Mouse (Mus musculus) right cerebral cortex, postnatal 36 days (tissue): ENCODE measurements around the gene Inpp5a.
A peak's percentile ranks its signal among the peaks of the same experiment; 100 is the strongest.

Experiments
- DNase-seq, 2 experiments: peaks; one replicate each; pipeline ENCODE4 v3.0.0; 2022; ENCODE audit warnings: low spot score in 2 of 2, mixed read lengths in 1 of 2

The Inpp5a gene

DNA sequence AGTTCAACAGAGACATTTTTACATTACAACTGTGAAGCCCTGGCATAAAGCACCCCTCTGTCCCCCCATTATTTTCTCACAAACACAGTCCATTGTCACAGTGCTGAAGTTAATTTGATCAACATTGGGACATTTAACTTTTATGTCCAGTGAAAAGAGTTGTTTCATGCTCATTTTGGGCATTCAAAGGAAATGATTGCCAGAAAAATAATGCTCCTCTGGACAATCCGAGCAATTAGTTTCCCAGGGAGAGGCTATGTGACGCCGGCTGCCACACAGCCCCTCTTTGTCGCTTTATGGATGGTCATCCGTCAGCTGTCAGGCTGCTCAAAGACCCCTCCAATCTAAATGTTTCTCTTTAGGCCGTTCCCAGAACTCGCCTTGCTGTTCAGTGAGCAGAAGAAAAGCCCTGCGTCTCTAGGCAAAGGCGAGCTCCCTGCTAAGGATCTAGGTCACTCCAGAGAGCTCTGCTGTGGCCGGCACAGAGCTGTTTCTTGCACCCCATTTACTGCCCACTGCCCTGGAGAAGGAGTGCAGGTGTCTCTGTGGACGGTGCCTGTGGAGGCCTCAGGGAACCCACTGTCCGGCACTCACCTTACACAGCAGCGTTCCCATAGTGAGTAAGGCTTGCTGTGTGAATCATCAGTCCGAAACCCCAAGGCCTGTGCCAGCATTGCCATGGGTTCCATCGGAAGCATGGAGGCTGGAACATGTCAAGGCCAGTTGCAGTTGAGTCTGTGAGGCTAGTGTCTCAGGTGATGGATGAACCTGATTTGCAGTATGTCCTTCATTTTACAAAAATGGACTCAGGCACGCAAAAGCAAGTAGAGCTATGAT lies 141.9 kb downstream of the Inpp5a start:
- DNase-seq, result no peak

DNA sequence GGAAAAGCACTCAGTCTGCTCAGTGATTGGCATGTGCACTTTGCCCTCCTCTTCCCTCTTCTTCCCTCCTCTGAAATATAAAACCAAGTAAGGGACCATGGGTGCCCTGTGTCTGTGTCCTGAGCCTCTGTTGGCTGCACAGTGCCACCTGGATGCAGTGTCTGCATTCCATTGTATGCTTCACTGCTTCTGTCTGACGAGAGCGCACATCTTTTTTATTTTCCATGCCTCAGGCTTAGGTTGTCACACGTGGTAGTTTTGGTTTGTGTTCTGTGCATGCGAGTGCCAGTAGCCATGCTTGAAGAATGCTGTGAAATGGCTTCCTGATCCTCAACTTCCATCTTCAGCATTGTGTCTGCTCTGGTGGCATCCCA lies 142.5 kb downstream of the Inpp5a start:
- DNase-seq, result no peak

DNA sequence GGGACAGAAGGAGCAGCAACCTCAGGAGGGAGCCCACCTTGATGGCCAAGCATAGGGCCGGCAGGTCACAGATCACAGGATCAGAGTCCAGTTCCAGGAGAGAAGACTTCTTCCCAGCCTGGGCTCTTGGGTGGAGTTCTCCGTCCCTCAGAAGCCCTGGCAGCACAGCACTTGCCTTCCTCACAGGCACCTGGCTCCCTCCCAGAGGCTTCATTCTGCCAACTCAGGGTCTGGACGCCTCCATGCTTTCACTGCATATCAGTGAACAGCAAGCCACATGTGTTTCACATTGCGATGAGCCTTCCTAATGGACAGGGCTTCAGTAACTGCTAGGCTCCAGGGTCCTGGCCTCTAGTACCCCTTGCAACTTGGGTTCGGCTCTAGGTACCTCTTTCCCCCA lies 147.4 kb downstream of the Inpp5a start:
- DNase-seq, result no peak

DNA sequence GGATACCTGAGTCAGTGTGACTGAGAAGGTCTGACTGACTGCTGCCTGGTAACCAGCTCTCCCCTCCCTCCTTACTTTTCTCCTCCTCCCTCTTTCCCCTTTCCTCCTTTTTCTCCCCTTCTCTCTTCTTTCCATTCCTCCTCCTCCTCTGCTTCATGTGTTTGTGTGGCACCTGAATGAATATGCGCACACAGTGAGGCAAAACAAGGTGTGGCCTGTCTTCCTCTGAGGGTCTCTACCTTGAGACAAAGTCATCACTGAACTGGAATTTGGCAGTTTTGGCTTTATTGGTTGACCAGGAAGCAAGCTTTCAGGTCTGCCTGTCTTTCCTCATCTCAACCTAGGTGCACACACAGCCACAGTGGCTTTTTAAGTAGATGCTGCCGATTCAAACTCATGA lies 147.9 kb downstream of the Inpp5a start:
- DNase-seq, result no peak

DNA sequence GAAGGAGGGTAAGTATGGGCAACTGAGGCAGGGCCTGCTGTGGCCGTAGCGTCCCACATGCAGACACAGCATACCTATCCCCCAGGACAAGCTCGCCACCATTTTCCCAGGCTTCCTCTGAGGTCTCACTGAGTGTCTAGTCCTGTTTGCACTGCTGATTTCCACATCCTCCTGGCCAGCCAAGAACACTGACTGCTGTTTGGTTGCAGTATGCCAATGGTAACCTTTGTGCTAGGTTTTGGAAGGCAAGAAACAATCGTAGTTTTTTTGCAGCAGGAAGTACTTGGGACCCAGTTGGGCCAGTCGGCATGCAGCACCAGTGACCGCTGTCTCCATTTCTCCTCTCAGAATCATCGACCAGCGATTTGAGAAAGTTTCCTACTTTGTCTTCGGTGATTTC lies 148.9 kb downstream of the Inpp5a start:
- DNase-seq, result no peak

DNA sequence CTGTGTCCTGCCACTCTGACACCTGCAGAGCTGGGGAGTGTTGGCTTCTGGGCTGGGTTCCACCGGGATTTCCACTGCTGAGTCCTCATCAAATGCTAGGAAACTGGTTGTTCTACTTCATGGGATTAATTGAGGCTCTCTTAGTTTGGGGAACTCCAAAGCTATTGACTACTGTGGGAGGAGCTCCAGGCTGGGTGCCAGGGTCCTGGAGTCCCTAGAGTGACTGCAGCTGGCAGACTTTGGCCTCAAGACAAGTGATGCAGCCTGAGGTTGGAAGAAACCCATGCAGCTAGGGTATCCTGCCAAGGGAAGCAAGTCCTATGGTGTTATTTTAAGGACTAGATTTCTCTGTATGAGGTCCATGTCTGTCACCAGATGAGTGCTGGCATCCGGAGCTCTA lies 149.6 kb downstream of the Inpp5a start:
- peak; percentile 30 to 44 for DNase-seq

DNA sequence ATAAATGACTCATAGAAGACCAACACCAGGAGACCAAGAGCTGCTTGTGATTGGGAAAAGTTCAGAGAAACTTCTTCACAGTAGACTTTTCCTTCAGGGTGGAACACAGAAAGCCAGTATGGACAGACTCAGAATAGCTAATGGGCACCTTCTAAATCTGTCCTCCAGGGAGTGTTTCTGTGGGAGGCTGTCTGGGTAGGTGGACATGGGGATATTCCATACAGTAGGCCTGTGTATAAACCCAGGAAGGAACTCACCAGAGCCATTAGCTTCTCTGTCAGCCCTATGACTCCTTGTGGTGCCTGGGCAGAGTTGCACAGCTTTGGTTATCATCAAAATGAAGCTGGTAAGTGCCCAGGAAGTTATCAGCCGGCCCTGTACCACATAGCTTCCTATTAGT lies 151.7 kb downstream of the Inpp5a start:
- DNase-seq, result peak in 1 of 2 experiments; percentile 20

DNA sequence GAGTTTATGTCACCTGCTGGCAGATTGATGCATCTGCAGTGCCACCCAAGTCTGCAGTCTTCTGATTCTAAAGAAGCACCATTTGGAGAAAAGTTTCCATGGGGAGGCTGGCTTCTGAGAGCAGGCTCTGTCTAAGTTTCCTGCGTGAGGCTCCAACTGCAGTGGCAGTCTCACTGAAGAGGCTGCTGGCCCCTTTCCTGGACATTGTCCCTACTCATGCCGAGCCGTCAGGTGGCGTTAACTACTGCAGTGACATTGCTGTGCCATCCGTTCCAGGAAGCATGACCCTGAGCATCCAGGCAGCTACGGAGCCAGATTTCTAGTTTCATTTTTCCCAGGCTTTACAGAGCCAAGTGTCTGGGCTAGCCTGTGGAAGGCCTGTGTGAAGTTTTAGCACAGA lies 152.5 kb downstream of the Inpp5a start:
- DNase-seq, result no peak

DNA sequence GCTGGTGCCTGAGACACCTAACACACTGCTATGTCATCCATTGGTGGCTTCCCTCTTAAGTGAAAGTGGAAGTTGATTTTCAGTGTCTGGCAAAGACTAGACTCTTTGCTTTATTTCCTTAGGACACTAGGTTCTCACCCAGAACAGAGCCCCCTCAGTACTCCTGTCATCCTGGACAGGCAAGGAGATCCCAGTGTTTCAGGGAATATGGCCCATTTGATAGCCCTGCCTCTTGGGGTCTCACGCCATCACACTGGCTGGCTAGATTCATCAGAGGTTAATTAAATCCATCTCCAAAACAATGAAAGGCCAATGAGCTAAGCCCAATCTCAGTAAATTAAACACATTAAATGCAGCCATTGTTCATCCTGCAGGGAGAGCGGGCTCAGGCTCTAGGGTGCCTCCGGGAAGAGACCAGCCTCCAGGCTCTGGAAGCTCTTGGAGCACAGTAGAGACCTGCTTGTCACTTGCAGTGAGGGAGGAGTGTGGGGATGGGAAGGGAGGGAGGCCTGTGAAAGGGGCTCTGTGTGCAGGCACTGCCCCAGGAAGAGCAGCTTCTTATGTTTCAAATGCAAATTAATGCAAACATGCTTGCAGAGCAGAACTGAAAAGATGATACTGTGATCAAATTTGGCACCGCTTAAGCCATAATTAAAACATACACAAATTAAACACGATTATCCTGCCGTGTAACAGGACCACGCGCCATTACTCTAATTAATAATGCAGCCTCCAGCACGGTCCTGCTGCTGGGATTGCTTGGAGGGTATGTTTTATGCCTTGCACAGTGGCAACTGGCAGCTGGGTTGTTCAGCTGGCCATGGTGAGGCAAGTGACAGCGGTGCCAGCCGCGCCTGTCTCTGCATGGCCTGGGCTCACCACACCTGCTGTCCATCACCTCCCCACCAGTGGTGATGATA lies 156.1 kb downstream of the Inpp5a start:
- DNase-seq, result peak in 1 of 2 experiments; percentile 25

DNA sequence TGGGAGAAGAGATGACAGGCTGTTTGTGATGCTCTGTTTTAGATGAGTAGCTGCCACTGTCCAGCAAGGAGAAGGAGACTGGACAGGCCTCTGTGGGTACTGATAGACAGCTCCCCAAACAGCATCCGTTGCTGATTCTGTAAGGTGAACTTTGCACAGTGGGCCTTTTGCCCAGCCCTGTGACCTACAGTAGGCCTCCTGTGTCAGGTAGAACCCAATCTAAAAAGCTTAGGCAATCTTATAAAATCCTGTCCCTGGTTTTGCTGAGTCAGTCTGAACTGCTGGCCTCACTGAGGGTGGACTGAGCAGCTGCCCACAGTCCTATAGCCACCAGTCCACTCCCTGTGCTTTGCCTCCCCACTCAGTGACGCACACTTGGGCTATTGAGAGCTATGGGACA lies 158.4 kb downstream of the Inpp5a start:
- no peak for DNase-seq

DNA sequence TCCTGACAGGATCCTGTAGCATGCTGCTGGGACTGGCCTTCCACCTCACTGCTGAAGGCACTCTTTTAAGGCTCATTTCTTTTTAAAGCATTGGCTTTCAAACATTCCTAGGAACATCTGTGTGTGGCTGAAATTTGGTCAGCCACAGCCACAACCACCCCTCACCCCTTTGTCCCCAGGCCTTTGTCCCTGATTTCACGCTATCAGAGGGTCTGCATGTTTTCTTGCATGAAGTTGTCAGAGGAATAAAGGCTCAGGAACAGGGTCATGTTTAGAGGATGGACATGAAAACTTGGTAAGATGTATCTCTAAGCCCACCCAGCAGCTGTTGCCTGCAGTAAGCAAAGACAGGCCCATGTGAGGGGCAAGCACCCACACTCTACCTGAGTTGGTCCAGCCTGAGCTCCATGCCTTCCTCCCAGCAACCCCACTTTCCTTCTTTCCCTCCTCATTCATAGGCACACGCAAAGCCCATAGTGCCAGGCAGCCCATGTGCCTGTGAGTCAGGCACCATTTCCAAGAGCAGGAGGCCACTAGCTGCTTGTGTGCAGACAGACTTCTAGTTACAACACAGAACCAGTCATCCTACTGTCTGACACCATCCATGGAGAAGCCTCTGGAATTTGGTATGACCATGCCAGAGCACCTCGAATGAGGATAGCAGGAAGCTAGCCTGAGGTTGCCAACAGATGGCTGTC lies 161.3 kb downstream of the Inpp5a start:
- no peak for DNase-seq

DNA sequence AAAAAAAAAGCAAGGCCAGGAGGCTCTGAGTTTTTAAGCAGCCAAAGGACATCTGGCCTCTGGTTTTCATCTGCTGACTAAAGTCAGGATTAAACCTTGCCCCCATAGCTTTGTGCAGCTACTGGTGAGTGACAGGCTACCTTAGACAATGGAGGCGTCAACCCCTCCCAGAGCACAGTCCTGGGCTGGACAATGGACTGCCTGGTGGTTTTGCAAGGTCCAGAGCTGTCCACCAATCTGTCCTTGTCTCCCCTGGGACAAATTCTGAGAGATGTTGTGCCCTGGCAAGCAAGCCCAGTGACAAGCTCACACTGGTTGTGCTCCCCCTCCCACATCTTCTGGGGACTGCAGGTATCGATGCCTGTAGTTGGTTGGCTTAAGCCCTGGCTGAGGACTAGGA lies 162.6 kb downstream of the Inpp5a start:
- DNase-seq, result no peak

DNA sequence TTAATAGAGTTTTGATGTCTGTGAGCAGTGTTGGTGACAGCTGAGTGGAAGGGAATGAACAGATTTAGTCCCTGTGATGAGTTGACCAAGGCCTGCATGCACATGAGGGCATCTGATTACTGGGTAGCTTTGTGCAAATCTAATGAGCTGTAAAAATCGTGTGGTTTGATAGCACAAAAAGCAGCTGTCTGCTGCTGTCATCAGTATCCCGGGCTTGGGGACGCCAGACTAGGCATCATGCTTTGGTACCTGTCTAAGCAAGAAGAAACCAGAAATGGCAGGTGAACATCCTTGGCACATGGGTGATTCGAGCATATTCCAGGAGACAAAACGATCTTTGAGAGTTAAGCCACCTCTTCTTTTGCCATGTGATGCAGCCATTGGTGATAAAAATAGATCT lies 167.4 kb downstream of the Inpp5a start:
- DNase-seq, result no peak

DNA sequence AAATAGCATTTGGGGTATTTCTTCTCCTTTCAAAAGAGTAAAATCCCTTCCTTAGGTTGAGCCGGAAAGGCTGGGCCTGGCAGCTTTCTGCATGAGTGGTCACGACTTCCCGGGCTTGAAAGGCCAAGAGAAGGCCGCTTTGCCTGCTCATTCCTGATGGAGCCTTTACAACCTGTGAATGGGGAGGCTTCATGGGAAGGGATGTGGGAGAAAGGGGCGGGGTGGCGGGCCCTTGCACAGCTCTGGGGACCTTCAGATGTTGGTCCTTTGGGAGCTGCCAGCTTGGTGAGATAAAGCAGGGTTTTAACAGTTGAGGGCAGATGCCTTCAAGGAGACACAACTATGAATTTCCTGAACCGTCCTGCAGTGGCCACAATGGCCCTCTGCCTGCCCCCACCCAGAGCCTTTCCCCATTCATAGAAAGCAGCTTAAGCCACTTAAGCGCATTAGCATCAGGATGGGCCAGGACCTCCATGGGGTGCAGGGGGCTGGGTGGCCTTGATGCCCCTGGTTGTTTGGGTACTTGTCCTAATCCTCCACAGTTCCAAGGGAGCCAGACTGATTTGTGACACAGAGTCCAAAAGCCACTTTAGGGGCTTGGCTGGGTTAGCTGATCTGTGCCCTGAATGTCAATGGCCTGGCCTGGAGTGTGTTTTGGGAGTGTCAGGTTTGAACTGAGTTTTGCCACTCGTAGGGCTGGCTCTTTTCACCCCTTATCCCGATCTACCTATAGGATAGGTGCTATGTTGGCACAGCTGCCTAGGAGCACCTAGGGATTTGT lies 168.0 kb downstream of the Inpp5a start:
- DNase-seq, result no peak

DNA sequence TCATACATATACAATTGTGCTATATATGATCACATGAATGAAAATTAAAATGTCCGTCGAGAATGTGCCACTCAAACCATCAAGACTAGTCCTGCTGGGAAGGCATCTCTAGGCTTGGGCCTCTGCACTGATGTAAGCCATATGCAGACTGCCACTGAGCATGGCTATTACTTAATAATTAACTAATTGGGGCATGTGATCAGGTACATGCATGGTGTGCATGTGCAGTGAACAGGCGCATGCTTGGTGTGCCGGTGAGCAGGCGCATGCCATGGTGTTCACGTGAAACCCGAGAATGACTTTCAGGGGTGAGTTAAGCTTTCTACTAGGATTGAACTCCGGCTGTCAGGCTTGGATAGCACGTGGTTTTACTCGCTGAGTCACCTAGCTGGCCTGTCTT lies 170.8 kb downstream of the Inpp5a start:
- DNase-seq, result no peak

DNA sequence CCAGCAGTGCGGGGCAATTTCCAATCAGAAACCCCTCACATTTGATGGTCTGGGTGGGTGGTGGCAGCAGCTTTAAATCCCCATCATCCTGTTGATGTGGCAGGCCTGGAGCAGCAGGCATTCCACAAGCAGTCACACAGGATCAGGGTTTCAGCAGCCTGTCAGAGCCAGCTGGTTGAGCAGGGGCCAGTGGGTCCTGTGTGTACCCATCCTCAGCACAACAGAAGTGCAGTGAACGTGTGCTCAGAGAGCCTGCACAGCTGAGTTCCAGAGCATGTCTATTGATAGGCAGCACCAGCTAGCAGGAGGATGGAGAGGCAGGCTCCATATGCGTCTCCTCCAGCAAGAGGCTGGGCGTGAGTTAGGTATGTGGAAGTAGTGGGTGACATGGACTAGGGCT lies 174.5 kb downstream of the Inpp5a start:
- no peak for DNase-seq

DNA sequence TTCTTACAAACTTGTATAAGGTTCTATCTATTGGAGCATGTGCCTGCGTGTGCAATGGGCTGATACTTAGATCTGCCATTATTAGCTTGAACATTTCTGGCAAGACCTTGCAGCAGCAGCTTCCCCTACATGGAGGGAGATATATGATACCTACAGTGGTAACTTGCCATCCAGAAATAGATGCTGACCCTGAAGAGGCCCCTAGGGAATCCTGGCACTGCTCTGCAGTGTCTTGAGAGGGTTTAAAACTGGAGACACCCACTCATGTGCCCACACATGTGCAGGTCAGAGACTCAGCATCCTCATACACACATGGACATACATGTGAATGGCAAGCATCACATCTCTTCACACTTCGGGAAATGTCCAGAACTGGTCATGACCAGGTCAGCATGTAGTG lies 175.3 kb downstream of the Inpp5a start:
- DNase-seq, result no peak

DNA sequence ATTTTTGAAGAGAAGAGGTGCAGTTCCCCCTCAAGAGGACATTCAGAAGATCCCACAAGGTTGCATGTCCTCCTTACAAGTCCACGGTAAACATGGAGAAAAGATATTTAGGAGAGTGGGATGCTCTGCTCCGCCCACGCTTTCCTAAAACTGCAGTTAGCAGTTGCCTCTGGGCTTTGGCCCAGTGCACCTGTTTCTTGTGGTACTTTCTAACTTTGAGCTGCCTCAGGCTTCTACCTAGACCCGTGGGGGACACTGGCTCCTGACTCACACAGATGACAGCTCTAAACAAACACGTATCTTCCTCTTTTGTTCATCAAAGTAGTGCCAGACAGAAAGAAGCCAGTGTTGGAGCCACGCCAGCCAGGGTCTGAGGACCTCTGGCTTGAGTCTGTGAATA lies 177.1 kb downstream of the Inpp5a start:
- DNase-seq, result no peak

DNA sequence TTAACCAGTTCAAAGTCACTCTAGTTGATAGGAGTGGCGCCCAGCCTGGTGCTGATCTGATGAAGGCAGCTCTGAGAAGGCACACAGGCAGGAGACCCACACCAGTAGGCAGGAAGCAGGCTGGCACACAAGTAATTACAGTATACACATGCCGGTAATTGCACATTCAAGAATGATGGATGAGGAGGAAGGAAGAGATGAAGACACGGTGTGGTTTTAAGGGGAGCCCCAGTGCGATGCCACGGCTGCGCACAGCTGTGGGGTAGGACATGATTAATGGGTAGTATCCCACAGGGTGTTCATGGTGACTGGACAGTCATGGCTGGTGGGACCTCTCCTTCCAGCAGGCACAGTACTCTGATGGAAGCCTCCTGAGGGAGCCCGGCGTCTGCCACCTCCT lies 177.6 kb downstream of the Inpp5a start:
- DNase-seq, result no peak

DNA sequence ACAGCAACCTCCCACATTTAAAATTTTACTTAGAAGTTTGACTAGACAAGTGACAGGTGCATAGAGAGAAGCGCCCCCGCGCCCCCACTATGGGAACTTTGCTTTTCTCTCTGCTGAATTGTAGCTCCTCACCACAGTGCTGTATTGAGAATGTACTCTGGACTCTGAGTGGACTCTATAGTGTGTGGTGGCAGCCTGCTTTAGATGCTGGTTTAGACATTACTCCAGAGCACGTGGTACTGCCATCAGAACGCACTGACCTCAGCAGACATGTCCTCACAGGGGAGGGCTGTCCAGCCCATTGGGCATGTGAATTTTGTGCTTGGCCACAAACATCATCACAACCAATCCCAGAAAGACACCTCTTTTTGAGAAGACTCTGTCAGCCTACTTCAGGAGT lies 181.9 kb downstream of the Inpp5a start:
- DNase-seq, result no peak

DNA sequence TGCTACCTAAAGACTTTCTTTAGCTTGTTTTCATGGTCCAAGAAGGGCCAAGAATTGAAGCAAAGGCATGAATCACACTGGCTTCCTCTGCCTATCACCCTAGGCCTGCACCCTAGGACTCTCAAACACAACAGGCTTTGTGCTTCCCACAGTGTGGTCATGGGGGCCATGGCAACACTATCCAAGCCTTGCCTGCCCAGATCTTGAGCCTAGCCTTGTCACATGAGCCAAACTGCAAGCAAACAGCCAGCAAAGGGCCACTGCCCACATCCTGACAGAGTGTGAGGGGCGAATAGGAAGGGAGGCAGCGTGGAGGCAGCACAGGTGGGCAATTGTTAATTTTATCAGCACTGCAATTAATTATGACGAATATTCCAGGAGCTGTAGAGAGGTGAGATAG lies 183.8 kb downstream of the Inpp5a start:
- DNase-seq, result no peak
